Mouse (Mus musculus): ENCODE measurements around the gene Hhex.

GRCm38 (mm10) chr19:37486801-37487200 is 52.2 kb downstream of the Hhex start:
- TF ChIP-seq POLR2A (IDR thresholded peaks at IDR 0.05; ENCODE audit: control insufficient read depth, extremely low read depth, insufficient read depth, low read length, poor library complexity), result no peak
- no peak for TF ChIP-seq CTCF (IDR thresholded peaks at IDR 0.05; ENCODE audit: borderline replicate concordance, control insufficient read depth, extremely low read depth, insufficient read depth, low read length, poor library complexity)

All from thymus, adult 2 months (tissue).